Mouse (Mus musculus) fat pad, adult 2 months (tissue): Measurements from ENCODE around the gene Dnah8.

Experiments
- DNase-seq: peaks from one replicate; pipeline ENCODE4 v3.0.0-alpha.2; 2011; ENCODE audit warnings: low read depth, low spot score; ENCODE audit errors: extremely low read depth

Dnah8 gene

GRCm38 (mm10) chr17:30866966-30867365, 242.8 kb downstream of the Dnah8 start:
- no peak for DNase-seq

DNA sequence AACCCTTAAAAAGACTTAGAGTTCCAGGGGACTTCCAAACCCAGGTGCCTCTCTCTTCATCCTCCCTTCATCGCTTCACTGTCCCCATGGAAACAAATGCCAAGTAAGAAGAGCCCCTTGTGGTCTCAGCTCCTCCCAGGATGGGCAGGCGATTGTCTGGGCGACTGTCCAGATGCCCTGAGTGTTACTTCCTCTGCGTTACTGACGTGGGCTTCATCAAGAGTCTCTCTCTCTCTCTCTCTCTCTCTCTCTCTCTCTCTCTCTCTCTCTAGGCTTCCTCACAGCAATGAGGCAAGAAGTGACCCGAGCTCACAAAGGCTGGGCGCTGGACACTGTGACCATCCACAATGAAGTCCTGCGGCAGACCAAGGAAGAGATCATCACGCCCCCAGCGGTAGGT, 246.9 kb downstream of the Dnah8 start:
- no peak for DNase-seq

- no peak for DNase-seq
Observed at GRCm38 (mm10) chr17:30874276-30874675, 250.1 kb downstream of the Dnah8 start.

- DNase-seq: no peak
Observed at GRCm38 (mm10) chr17:30877456-30877855, 253.3 kb downstream of the Dnah8 start.

DNA sequence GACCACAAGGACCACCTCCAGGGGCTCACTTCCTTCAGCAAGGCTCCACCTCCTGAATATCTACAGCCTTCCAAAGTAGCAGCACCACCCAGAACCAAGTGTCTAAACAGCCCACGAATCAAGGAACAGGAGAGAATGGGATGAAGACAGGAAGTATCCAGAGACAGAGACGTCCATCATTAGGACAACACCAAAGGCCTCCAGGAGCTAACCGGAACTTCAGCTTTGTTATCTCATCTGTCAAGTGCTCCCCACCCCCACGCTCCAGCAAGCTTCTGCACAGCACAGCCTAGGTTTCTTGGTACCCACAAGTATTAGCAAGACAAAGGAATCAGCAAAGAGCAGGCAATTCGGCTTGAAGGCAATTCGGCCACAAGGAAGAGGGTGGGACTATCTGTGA, 254.5 kb downstream of the Dnah8 start:
- DNase-seq: no peak

DNA sequence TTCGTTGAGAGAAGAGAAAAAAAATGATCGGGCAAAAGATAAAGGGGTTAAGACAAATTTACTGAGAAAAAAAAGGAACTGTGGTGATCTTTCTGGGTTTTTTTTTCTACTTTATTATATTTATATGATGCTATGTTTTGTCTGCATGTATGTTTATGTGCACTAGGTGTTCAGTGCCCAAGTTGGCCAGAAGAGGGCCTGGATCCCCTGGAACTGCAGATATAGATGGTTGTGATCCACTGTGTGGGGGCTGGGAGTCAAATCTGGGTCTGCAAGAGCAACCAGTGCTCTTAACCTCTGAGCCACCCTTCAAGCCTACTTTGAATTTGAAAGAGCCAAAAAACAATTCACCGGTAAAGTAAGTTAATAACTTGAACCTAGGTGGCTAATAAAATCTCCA, 256.2 kb downstream of the Dnah8 start:
- DNase-seq: no peak

DNA sequence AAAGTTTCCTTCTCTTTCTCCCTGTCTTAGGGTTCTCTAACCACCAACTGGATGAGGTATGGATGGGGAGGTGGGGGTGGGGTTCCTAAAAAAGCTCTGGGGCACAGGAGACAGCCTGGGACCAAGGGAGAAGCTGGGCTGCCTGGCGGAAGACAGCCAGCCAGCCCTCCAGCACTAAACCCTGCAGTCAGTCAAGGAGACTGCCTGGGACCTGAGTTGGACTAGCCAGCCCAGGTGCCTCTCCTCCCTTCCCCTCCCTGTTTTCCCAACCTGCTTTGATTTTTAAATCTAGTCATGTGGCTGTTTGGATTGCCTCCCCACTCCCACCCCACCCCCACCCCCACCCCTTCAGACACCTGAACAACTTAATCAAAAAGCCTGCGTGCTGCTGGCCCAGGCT, 256.8 kb downstream of the Dnah8 start:
- no peak for DNase-seq

DNA sequence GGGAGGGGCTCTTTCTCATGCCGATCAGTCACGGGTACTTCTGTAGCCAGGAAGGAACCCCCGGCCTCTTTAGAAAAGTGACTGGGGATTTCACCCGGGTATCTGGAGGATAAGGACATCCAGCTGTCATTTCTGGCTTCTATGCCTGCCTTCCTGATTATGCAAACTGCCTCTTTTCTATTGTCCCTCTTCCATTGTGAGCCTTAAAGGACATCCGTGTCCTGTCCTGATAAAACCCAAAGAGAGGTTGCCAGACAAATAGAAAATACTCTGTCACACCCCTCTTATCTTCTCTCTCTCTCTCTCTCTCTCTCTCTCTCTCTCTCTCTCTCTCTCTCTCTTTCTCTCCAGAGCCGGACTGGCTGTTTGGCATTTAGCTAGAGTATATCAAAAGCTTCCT, 258.1 kb downstream of the Dnah8 start:
- DNase-seq: no peak

GRCm38 (mm10) chr17:30883534-30883933, 259.4 kb downstream of the Dnah8 start:
- DNase-seq: no peak

DNA sequence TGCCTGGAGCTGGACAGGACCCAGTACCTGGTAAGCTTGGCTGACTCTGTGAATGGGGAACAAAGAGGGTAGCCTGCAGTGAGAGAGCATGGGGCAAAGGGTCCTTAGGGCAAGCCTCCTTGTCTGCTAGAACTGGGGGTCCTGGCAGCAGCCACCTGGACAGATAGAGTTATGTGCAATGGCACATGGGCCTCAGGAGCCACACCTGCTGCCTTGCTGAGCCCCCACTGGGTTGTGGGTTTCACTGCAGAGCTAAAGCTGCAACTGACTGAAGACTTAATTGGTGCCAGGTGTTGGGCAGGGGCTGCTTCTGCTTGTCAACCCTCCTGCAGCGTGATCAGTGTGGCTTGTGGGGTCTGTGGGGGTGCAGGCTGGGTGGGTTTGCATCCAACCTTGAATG, 267.9 kb downstream of the Dnah8 start:
- DNase-seq: no peak

- DNase-seq: no peak
Observed at GRCm38 (mm10) chr17:30892730-30893129, 268.6 kb downstream of the Dnah8 start.

DNA sequence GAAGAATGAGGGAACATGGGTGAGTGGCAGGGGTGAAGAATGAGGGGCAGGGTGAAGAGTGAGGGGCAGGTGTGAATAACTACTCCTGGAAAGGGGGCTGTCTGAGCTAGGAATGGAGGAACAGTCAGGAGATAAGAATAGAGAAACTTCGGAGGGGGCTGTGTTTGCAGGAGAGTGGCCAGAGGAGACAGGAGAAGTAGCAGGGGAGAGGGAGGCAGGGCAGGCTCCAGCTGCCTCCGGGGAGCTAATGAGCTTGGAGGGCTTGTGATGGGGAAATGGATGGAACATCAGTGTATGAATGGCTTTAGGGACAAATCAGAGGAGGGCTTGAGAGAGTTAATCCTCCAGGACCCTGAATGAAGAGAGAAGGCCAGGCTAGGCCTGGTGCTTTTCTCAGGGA, 272.9 kb downstream of the Dnah8 start:
- no peak for DNase-seq

- DNase-seq: no peak
Observed at GRCm38 (mm10) chr17:30901627-30902026, 277.5 kb downstream of the Dnah8 start, which contains the start of gene Glp1r. Gene Glp1r, plus strand, starts transcription at chr17:30901817.

DNA sequence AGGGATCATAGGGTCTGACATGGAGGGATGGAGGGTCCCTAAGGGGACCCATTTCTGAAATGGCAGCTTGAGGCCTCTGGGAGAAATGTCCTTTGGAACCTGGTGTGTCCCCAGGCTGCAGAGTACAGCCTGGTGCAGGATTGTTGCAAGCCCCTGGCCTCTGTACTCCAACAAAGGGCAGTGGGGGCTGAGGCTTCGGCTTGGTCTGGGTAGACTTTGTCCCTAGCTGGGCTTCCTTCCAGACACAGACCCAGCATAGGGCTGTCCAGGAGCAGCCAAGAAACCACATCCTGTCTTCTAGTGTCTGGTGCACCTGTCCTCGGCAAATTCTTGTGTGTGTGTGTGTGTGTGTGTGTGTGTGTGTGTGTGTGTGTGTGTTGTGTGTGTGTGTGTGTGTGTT, 279.9 kb downstream of the Dnah8 start:
- DNase-seq: no peak

GRCm38 (mm10) chr17:30907577-30907976, 283.4 kb downstream of the Dnah8 start:
- no peak for DNase-seq

GRCm38 (mm10) chr17:30910866-30911731, 286.9 kb downstream of the Dnah8 start:
- no peak for DNase-seq

DNA sequence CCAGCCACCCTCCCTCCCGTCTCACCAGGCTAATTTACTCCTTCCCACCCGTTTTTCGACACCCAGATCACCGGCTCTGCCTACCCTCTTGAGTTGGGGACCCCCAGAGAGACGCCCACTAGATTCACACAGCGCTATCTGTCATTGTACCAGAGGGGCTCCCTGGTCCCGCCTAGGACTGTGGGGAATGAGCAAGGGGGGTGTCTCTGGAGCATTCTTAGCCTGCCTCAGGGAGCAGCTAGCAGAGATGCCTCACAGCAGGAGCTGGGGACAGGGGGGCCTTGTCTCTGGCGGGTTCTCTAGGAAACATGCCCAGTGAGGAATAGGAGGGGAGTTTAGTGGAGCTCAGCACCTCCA, 287.6 kb downstream of the Dnah8 start:
- DNase-seq: no peak

- no peak for DNase-seq
Observed at GRCm38 (mm10) chr17:30912536-30912935, 288.4 kb downstream of the Dnah8 start.

DNA sequence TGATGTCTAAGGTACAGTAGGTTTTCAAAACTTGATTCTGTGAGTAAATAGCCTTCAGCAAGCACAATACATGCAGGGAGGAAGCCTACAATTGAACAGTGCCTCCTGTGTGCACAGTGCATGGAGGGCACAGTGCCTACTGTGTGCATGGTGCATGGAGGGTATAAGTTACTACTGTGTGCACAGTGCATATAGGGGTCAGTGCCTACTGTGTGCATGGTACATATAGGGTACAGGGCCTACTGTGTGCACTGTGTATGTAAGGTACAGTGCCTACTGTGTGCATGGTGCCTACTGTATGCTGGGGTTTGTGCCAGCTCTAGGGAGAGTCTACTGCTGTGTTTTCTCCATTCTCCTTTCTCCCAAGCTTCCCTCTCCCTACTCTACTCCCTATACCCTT, 290.1 kb downstream of the Dnah8 start:
- no peak for DNase-seq

- no peak for DNase-seq
Observed at GRCm38 (mm10) chr17:30923566-30923965, 299.4 kb downstream of the Dnah8 start.
